Mouse (Mus musculus): ENCODE results near the gene Acp6. TPM values are rescaled to one million over a fixed set of nuclear protein-coding genes. Genes with fewer than 3 reads are reported as not detected.

Gene Acp6
- polyA plus RNA-seq, 1 experiment: 27.8 TPM

GRCm38 (mm10) chr3:97157958-97158599, 498 bp upstream of the Acp6 start:
- no peaks in the 10 kb centered on the region; the same call in 1 of the 2 replicates for H3K4me1 ChIP-seq (ENCODE audit: control insufficient read depth, insufficient read depth, low read length)
- H3K4me3 ChIP-seq (replicated peaks; ENCODE audit: extremely low read depth, low read depth, low read length): peak overlapping the region; percentile 38
- 2% methylated on average over 17 of the region's 17 CpGs for WGBS
- no peak for TF ChIP-seq CTCF (IDR thresholded peaks at IDR 0.05; ENCODE audit: insufficient read depth, low read length)
- TF ChIP-seq POLR2A (IDR thresholded peaks at IDR 0.05; ENCODE audit: borderline replicate concordance, extremely low read depth, low read depth, low read length): no peak
- peak; percentile 70 for DNase-seq

- 19% methylated on average over 6 of the region's 6 CpGs for WGBS
- Histone ChIP-seq H3K4me1 (ENCODE audit: control insufficient read depth, insufficient read depth, low read length) (no peaks in the 10 kb centered on the region; the same call in 1 of the 2 replicates), H3K4me3 (replicated peaks; ENCODE audit: extremely low read depth, low read depth, low read length) (peak overlapping the region; percentile 89)
- no peak for DNase-seq
- TF ChIP-seq CTCF (IDR thresholded peaks at IDR 0.05; ENCODE audit: insufficient read depth, low read length): no peak
These were observed 903 bp downstream of the Acp6 start for GRCm38 (mm10) chr3:97159509-97159850.

GRCm38 (mm10) chr3:97159986-97160385, 1.4 kb downstream of the Acp6 start:
- WGBS: 71% methylated on average over 2 of the region's 2 CpGs
- DNase-seq: no peak
- TF ChIP-seq POLR2A (IDR thresholded peaks at IDR 0.05; ENCODE audit: borderline replicate concordance, extremely low read depth, low read depth, low read length) (no peak), CTCF (IDR thresholded peaks at IDR 0.05; ENCODE audit: insufficient read depth, low read length) (no peak)
- no peaks in the 10 kb centered on the region; the same call in 1 of the 2 replicates for H3K4me1 ChIP-seq (ENCODE audit: control insufficient read depth, insufficient read depth, low read length)
- no peak overlapping the region for H3K4me3 ChIP-seq (replicated peaks; ENCODE audit: extremely low read depth, low read depth, low read length)

- no peak for TF ChIP-seq POLR2A (IDR thresholded peaks at IDR 0.05; ENCODE audit: borderline replicate concordance, extremely low read depth, low read depth, low read length)
- no peak for TF ChIP-seq CTCF (IDR thresholded peaks at IDR 0.05; ENCODE audit: insufficient read depth, low read length)
- no peaks in the 10 kb centered on the region; the same call in 1 of the 2 replicates for H3K4me1 ChIP-seq (ENCODE audit: control insufficient read depth, insufficient read depth, low read length)
- WGBS: 43% methylated on average over 10 of the region's 10 CpGs
- H3K4me3 ChIP-seq (replicated peaks; ENCODE audit: extremely low read depth, low read depth, low read length): no peak overlapping the region
- DNase-seq: no peak
These were observed 2.3 kb downstream of the Acp6 start for GRCm38 (mm10) chr3:97160908-97161307.

GRCm38 (mm10) chr3:97161773-97162172, 3.2 kb downstream of the Acp6 start:
- H3K4me1 ChIP-seq (ENCODE audit: control insufficient read depth, insufficient read depth, low read length): no peaks in the 10 kb centered on the region; the same call in 1 of the 2 replicates
- WGBS: 71% methylated on average over 4 of the region's 4 CpGs
- TF ChIP-seq CTCF (IDR thresholded peaks at IDR 0.05; ENCODE audit: insufficient read depth, low read length): no peak
- no peak overlapping the region for H3K4me3 ChIP-seq (replicated peaks; ENCODE audit: extremely low read depth, low read depth, low read length)
- no peak for DNase-seq

- Histone ChIP-seq H3K4me3 (replicated peaks; ENCODE audit: extremely low read depth, low read depth, low read length) (no peak overlapping the region), H3K4me1 (ENCODE audit: control insufficient read depth, insufficient read depth, low read length) (no peaks in the 10 kb centered on the region; the same call in 1 of the 2 replicates)
- WGBS: 71% methylated on average over 4 of the region's 4 CpGs
- TF ChIP-seq CTCF (IDR thresholded peaks at IDR 0.05; ENCODE audit: insufficient read depth, low read length) (no peak), POLR2A (IDR thresholded peaks at IDR 0.05; ENCODE audit: borderline replicate concordance, extremely low read depth, low read depth, low read length) (no peak)
- no peak for DNase-seq
These were observed 5.9 kb downstream of the Acp6 start for GRCm38 (mm10) chr3:97164477-97164876.

GRCm38 (mm10) chr3:97167126-97167525, 8.5 kb downstream of the Acp6 start:
- Histone ChIP-seq H3K4me3 (replicated peaks; ENCODE audit: extremely low read depth, low read depth, low read length) (no peak overlapping the region), H3K4me1 (ENCODE audit: control insufficient read depth, insufficient read depth, low read length) (no peaks in the 10 kb centered on the region)
- WGBS: 49% methylated on average over 4 of the region's 4 CpGs
- no peak for DNase-seq
- TF ChIP-seq CTCF (IDR thresholded peaks at IDR 0.05; ENCODE audit: insufficient read depth, low read length) (no peak), POLR2A (IDR thresholded peaks at IDR 0.05; ENCODE audit: borderline replicate concordance, extremely low read depth, low read depth, low read length) (no peak)

- no peak for DNase-seq
- Histone ChIP-seq H3K4me1 (ENCODE audit: control insufficient read depth, insufficient read depth, low read length) (no peaks in the 10 kb centered on the region), H3K4me3 (replicated peaks; ENCODE audit: extremely low read depth, low read depth, low read length) (no peak overlapping the region)
- 81% methylated on average over 6 of the region's 6 CpGs for WGBS
- TF ChIP-seq POLR2A (IDR thresholded peaks at IDR 0.05; ENCODE audit: borderline replicate concordance, extremely low read depth, low read depth, low read length) (no peak), CTCF (IDR thresholded peaks at IDR 0.05; ENCODE audit: insufficient read depth, low read length) (no peak)
These were observed 13.0 kb downstream of the Acp6 start for GRCm38 (mm10) chr3:97171531-97171930.

- TF ChIP-seq CTCF (IDR thresholded peaks at IDR 0.05; ENCODE audit: insufficient read depth, low read length): no peak
- TF ChIP-seq POLR2A (IDR thresholded peaks at IDR 0.05; ENCODE audit: borderline replicate concordance, extremely low read depth, low read depth, low read length): no peak
- no peak overlapping the region for H3K4me3 ChIP-seq (replicated peaks; ENCODE audit: extremely low read depth, low read depth, low read length)
- DNase-seq: no peak
- no peaks in the 10 kb centered on the region for H3K4me1 ChIP-seq (ENCODE audit: control insufficient read depth, insufficient read depth, low read length)
- WGBS: 68% methylated on average over 9 of the region's 9 CpGs
These were observed 13.7 kb downstream of the Acp6 start for GRCm38 (mm10) chr3:97172231-97172630.

GRCm38 (mm10) chr3:97172632-97173031, 14.1 kb downstream of the Acp6 start:
- Histone ChIP-seq H3K4me1 (ENCODE audit: control insufficient read depth, insufficient read depth, low read length) (no peaks in the 10 kb centered on the region), H3K4me3 (replicated peaks; ENCODE audit: extremely low read depth, low read depth, low read length) (no peak overlapping the region)
- WGBS: 91% methylated on average over 5 of the region's 5 CpGs
- TF ChIP-seq POLR2A (IDR thresholded peaks at IDR 0.05; ENCODE audit: borderline replicate concordance, extremely low read depth, low read depth, low read length) (no peak), CTCF (IDR thresholded peaks at IDR 0.05; ENCODE audit: insufficient read depth, low read length) (no peak)
- no peak for DNase-seq

All from lung, adult 2 months (tissue).